Mouse (Mus musculus) heart, postnatal 0 days (tissue): ENCODE results near the gene Abhd6.

Experiments
- CTCF ChIP-seq: IDR thresholded peaks from 2 replicates; pipeline ENCODE4 v1.5.1; 2016; ENCODE audit warnings: antibody characterized with exemption, control low read depth, low read depth
- EP300 ChIP-seq: IDR thresholded peaks from 2 replicates; pipeline ENCODE4 v1.6.1; 2016; ENCODE audit warnings: antibody characterized with exemption, low read depth

GRCm38 (mm10) chr14:8007084-8007483, 4.4 kb downstream of the Abhd6 start:
- TF ChIP-seq CTCF: no peak
- TF ChIP-seq EP300: no peak
